Mouse (Mus musculus): ENCODE data around the gene Atf4. TPM values are rescaled to one million over a fixed set of nuclear protein-coding genes. Genes with fewer than 3 reads are reported as not detected.

Gene Atf4
- total and polyA plus RNA-seq, 3 experiments = 85.1 to 444 (median 351) TPM

GRCm38 (mm10) chr15:80206057-80206565, 48.9 kb upstream of the Atf4 start:
- Histone ChIP-seq H3K4me3 (ENCODE audit: control insufficient read depth in 1 of 2, insufficient read depth in 1 of 2, low read depth in 2 of 2, low read length in 2 of 2) (no peak overlapping the region), H3K9me3 (replicated peaks; ENCODE audit: insufficient read depth, low read length) (no peaks in the 10 kb centered on the region), H3K9ac (ENCODE audit: control insufficient read depth, low read depth, low read length, poor library complexity, severe bottlenecking) (no peak overlapping the region), H3K36me3 (ENCODE audit: control insufficient read depth in 1 of 2, insufficient read depth in 2 of 2, low read length in 2 of 2) (no peaks in the 10 kb centered on the region), H3K27ac (ENCODE audit: control insufficient read depth, low read depth, low read length) (no peak overlapping the region), H3K4me1 (ENCODE audit: control insufficient read depth in 1 of 2, insufficient read depth in 2 of 2, low read length in 2 of 2) (no peaks in the 10 kb centered on the region), H3K27me3 (ENCODE audit: control insufficient read depth in 1 of 2, insufficient read depth in 2 of 2, low read length in 2 of 2) (peaks cover 0 to 6% of the 10 kb centered on the region in 2 experiments; a peak in 3 of 4 replicates), H3K79me2 (ENCODE audit: control insufficient read depth, insufficient read depth, low read length, poor library complexity) (no peaks in the 10 kb centered on the region)
- no peak for TF ChIP-seq MYB (IDR thresholded peaks at IDR 0.05; ENCODE audit: low read depth, low read length)
- TF ChIP-seq MXI1 (IDR thresholded peaks at IDR 0.05; ENCODE audit: low read depth, low read length) = no peak
- no peak for TF ChIP-seq USF2 (IDR thresholded peaks at IDR 0.05; ENCODE audit: borderline replicate concordance in 1 of 2, insufficient read depth in 1 of 2, low read depth in 1 of 2, low read length in 2 of 2)
- no peak for TF ChIP-seq MEF2A (IDR thresholded peaks at IDR 0.05; ENCODE audit: extremely low read depth, insufficient replicate concordance, low read depth, low read length, poor library complexity, severe bottlenecking)
- TF ChIP-seq KAT2A (conservative IDR thresholded peaks at IDR 0.05; ENCODE audit: low read depth, low read length) = no peak
- TF ChIP-seq NELFE (IDR thresholded peaks at IDR 0.05; ENCODE audit: low read depth, low read length) = no peak
- TF ChIP-seq TAL1 (IDR thresholded peaks at IDR 0.05; ENCODE audit: low read length) = no peak
- no peak for TF ChIP-seq TCF12 (IDR thresholded peaks at IDR 0.05; ENCODE audit: low read depth, low read length)
- no peak for TF ChIP-seq TBP (IDR thresholded peaks at IDR 0.05; ENCODE audit: low read depth, low read length)
- no peak for TF ChIP-seq JUND (IDR thresholded peaks at IDR 0.05; ENCODE audit: low read depth, low read length)
- TF ChIP-seq ETS1 (IDR thresholded peaks at IDR 0.05; ENCODE audit: low read depth, low read length) = no peak
- TF ChIP-seq POLR2AphosphoS5 (IDR thresholded peaks at IDR 0.05; ENCODE audit: borderline replicate concordance, low read depth, low read length) = no peak
- TF ChIP-seq UBTF (IDR thresholded peaks at IDR 0.05; ENCODE audit: borderline replicate concordance, insufficient read depth, low read depth, low read length) = no peak
- no peak for TF ChIP-seq E2F4 (IDR thresholded peaks at IDR 0.05; ENCODE audit: borderline replicate concordance, low read depth, low read length)
- no peak for TF ChIP-seq GABPA (IDR thresholded peaks at IDR 0.05; ENCODE audit: low read depth, low read length)
- no peak for TF ChIP-seq CTCF (IDR thresholded peaks at IDR 0.05 in 2 of 3, conservative IDR thresholded peaks at IDR 0.05 in 1 of 3; ENCODE audit: control insufficient read depth in 1 of 3, insufficient read depth in 1 of 3, low read depth in 2 of 3, low read length in 3 of 3, poor library complexity in 1 of 3, severe bottlenecking in 1 of 3)
- no peak for TF ChIP-seq HCFC1 (IDR thresholded peaks at IDR 0.05; ENCODE audit: low read depth, low read length)
- DNase-seq (ENCODE audit: low read depth, low spot score) = no peak

- Histone ChIP-seq H3K4me1 (ENCODE audit: control insufficient read depth in 1 of 2, insufficient read depth in 2 of 2, low read length in 2 of 2) (no peaks in the 10 kb centered on the region), H3K9me3 (replicated peaks; ENCODE audit: insufficient read depth, low read length) (no peaks in the 10 kb centered on the region), H3K27ac (ENCODE audit: control insufficient read depth, low read depth, low read length) (no peak overlapping the region), H3K27me3 (ENCODE audit: control insufficient read depth in 1 of 2, insufficient read depth in 2 of 2, low read length in 2 of 2) (peaks cover 0 to 2% of the 10 kb centered on the region in 2 experiments; a peak in 3 of 4 replicates), H3K79me2 (ENCODE audit: control insufficient read depth, insufficient read depth, low read length, poor library complexity) (no peaks in the 10 kb centered on the region), H3K36me3 (ENCODE audit: control insufficient read depth in 1 of 2, insufficient read depth in 2 of 2, low read length in 2 of 2) (no peaks in the 10 kb centered on the region), H3K4me3 (ENCODE audit: control insufficient read depth in 1 of 2, insufficient read depth in 1 of 2, low read depth in 2 of 2, low read length in 2 of 2) (no peak overlapping the region), H3K9ac (ENCODE audit: control insufficient read depth, low read depth, low read length, poor library complexity, severe bottlenecking) (no peak overlapping the region)
- DNase-seq (ENCODE audit: low read depth, low spot score) = no peak
- TF ChIP-seq SMC3 (IDR thresholded peaks at IDR 0.05; ENCODE audit: low read depth, low read length) (no peak), NELFE (IDR thresholded peaks at IDR 0.05; ENCODE audit: low read depth, low read length) (no peak), UBTF (IDR thresholded peaks at IDR 0.05; ENCODE audit: borderline replicate concordance, insufficient read depth, low read depth, low read length) (no peak), CHD1 (IDR thresholded peaks at IDR 0.05; ENCODE audit: low read depth, low read length) (no peak), KAT2A (conservative IDR thresholded peaks at IDR 0.05; ENCODE audit: low read depth, low read length) (no peak), CTCF (IDR thresholded peaks at IDR 0.05 in 2 of 3, conservative IDR thresholded peaks at IDR 0.05 in 1 of 3; ENCODE audit: control insufficient read depth in 1 of 3, insufficient read depth in 1 of 3, low read depth in 2 of 3, low read length in 3 of 3, poor library complexity in 1 of 3, severe bottlenecking in 1 of 3) (no peak), TCF12 (IDR thresholded peaks at IDR 0.05; ENCODE audit: low read depth, low read length) (no peak), ZC3H11A (IDR thresholded peaks at IDR 0.05; ENCODE audit: low read depth, low read length) (no peak), ZKSCAN1 (IDR thresholded peaks at IDR 0.05; ENCODE audit: low read depth, low read length) (no peak), NRF1 (IDR thresholded peaks at IDR 0.05; ENCODE audit: insufficient read depth, low read depth, low read length, poor library complexity, severe bottlenecking) (no peak), BHLHE40 (IDR thresholded peaks at IDR 0.05; ENCODE audit: borderline replicate concordance, low read depth, low read length) (no peak)
These were observed 46.5 kb upstream of the Atf4 start for GRCm38 (mm10) chr15:80208446-80208845.
